Mouse (Mus musculus) MEL (cell line): ENCODE results near the gene Kcnh6.

Experiments
- BHLHE40 ChIP-seq: IDR thresholded peaks from 2 replicates; pipeline ENCODE4 v1.6.1; 2012; ENCODE audit warnings: low read depth, mild to moderate bottlenecking, inconsistent platforms, low read length, improper control_type of control experiment, borderline replicate concordance
- CTCF ChIP-seq, 3 experiments: IDR thresholded peaks in 2 of 3; conservative IDR thresholded peaks in 1 of 3; 2 replicates each; pipeline ENCODE4 v1.5.1; 2011 to 2012; ENCODE audit warnings: low read length in 3 of 3, low read depth in 2 of 3, mild to moderate bottlenecking in 2 of 3, improper control_type of control experiment in 1 of 3, inconsistent platforms in 1 of 3, mixed read lengths in 1 of 3, moderate library complexity in 1 of 3; ENCODE audit not compliant: control insufficient read depth in 1 of 3, insufficient read depth in 1 of 3, poor library complexity in 1 of 3, severe bottlenecking in 1 of 3
- GATA1 ChIP-seq: IDR thresholded peaks from 2 replicates; pipeline ENCODE4 v1.6.1; 2011; ENCODE audit warnings: low read depth, low read length, improper control_type of control experiment
- HCFC1 ChIP-seq: IDR thresholded peaks from 2 replicates; pipeline ENCODE4 v1.6.1; 2012; ENCODE audit warnings: low read depth, mild to moderate bottlenecking, inconsistent platforms, low read length, improper control_type of control experiment, moderate library complexity
- MAX ChIP-seq: IDR thresholded peaks from 2 replicates; pipeline ENCODE4 v1.6.1; 2011; ENCODE audit warnings: low read length, improper control_type of control experiment
- POLR2A ChIP-seq, 2 experiments: IDR thresholded peaks; 2 replicates each; pipeline ENCODE4 v1.6.1; 2011 to 2012; ENCODE audit warnings: low read length in 2 of 2, mild to moderate bottlenecking in 2 of 2, control low read depth in 1 of 2, improper control_type of control experiment in 1 of 2, low read depth in 1 of 2, moderate library complexity in 1 of 2; ENCODE audit not compliant: control insufficient read depth in 1 of 2, insufficient read depth in 1 of 2, poor library complexity in 1 of 2

DNA sequence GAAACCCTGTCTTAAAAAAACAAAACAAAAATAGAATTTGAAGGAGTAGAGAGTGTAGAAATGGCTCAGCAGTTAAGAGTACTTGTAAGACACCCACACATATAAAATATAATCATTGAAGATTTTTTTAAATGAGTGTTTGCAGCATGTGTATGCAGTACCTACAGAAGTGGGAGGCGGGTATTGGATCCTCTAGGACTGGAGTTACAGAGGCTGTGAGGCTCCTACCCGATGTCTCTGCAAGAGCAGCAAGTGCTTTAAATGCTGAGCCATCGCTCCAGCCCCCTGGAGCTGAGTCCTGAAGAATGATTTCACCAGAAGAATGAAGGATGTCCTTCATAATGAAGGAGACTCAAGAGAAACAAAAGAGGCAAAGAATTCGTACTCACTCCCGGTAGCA is 55.8 kb downstream of the Kcnh6 start:
- no peak for TF ChIP-seq CTCF (IDR thresholded peaks at IDR 0.05 in 2 of 3, conservative IDR thresholded peaks at IDR 0.05 in 1 of 3; ENCODE audit: control insufficient read depth in 1 of 3, insufficient read depth in 1 of 3, low read depth in 2 of 3, low read length in 3 of 3, poor library complexity in 1 of 3, severe bottlenecking in 1 of 3)
- TF ChIP-seq GATA1 = no peak
- TF ChIP-seq BHLHE40 = no peak
- no peak for TF ChIP-seq POLR2A (IDR thresholded peaks at IDR 0.05; ENCODE audit: control insufficient read depth in 1 of 2, insufficient read depth in 1 of 2, low read depth in 1 of 2, low read length in 2 of 2, poor library complexity in 1 of 2)
- TF ChIP-seq MAX = no peak
- TF ChIP-seq HCFC1 = no peak
